Mouse (Mus musculus): ENCODE results near the gene Pde1c. TPM values are rescaled to one million over a fixed set of nuclear protein-coding genes. Genes with fewer than 3 reads are reported as not detected.

The Pde1c gene
- polyA plus RNA-seq, 1 experiment = 1.9 TPM

DNA sequence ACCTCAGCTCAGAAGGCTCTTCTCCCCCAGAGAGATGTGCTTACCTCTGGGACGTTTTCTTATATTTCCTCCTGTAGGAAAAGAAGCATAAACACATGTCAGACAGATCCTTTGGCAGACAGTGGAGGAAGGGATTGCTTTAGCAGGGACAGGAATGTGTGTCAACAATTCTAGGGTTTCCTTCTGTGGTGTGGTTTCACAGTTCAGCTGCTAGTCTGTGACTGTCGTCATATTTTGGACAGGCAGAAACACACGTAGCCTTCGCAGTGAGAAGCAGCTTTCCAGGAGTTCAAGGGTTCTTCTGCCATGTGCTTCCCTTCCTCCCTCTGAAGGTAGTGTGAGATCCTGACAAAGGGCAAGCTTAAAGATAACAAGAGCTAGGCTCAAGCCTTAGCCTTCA lies 223.8 kb downstream of the Pde1c start:
- Histone ChIP-seq H3K27ac (ENCODE audit: insufficient read depth, low read length) (no peak overlapping the region), H3K4me3 (ENCODE audit: insufficient read depth, low read length) (no peak overlapping the region), H3K4me1 (ENCODE audit: control insufficient read depth, insufficient read depth, low read length) (peaks cover 4% of the 10 kb centered on the region; the same call in 1 of the 2 replicates)
- TF ChIP-seq CTCF (IDR thresholded peaks at IDR 0.05; ENCODE audit: borderline replicate concordance, insufficient read depth, low read length) = no peak
- no peak for TF ChIP-seq POLR2A (IDR thresholded peaks at IDR 0.05; ENCODE audit: low read depth, low read length)

DNA sequence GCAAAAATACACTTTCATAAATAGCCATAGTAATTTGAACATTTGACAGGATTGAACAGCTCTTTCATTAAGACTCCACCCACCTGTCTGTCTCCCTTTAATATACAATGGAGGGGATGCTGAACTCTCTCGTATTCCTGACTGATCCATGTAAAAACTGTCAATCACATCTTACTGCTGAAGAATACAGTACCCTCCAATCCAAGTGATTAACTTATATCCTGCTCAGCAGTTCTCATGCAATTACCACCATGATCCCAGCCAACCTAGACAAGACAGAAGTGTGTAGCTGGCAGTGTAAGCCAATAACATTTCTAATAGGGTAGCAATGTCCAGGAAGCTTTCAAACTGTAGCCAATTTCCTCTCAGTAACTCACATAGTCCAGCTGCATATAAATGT lies 226.9 kb downstream of the Pde1c start:
- TF ChIP-seq POLR2A (IDR thresholded peaks at IDR 0.05; ENCODE audit: low read depth, low read length) = no peak
- TF ChIP-seq CTCF (IDR thresholded peaks at IDR 0.05; ENCODE audit: borderline replicate concordance, insufficient read depth, low read length) = no peak
- no peak overlapping the region for H3K4me3 ChIP-seq (ENCODE audit: insufficient read depth, low read length)
- no peak overlapping the region for H3K27ac ChIP-seq (ENCODE audit: insufficient read depth, low read length)
- peaks cover 4% of the 10 kb centered on the region; the same call in 1 of the 2 replicates for H3K4me1 ChIP-seq (ENCODE audit: control insufficient read depth, insufficient read depth, low read length)

DNA sequence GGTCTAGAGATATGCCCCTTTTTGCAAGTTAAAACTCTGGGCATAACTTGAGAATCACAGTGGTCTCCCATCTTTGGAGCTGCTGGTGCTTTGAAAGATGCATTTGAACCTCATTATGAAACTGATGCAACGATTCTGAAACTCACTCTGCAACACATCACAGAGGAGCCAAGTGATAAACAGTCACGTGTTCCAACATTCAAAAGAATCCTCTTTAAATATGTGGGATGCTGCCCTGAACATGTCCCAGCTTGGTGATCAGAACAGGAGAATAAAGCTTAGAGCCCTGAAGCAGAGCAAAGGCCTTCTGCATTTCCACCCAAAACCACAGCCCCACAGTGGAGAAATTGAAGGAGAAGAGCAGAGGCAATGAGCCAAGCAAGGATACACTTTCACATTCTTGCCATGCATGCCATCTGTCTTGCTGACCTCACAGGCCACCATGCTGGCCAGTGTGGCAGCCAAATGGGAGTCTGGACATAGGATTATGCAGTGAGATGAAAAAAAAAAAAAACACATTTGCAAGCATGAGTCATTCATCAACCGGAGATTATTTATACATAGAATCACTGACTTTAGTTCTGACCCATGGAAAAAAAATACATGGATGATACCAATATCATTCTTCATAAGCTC lies 233.0 kb downstream of the Pde1c start:
- Histone ChIP-seq H3K4me3 (ENCODE audit: insufficient read depth, low read length) (no peak overlapping the region), H3K4me1 (ENCODE audit: control insufficient read depth, insufficient read depth, low read length) (0 out of 2 replicates have a peak, but pooled peaks cover 3% of the 10 kb centered on the region), H3K27ac (ENCODE audit: insufficient read depth, low read length) (peak overlapping the region; percentile 94)
- TF ChIP-seq POLR2A (IDR thresholded peaks at IDR 0.05; ENCODE audit: low read depth, low read length) = no peak
- TF ChIP-seq CTCF (IDR thresholded peaks at IDR 0.05; ENCODE audit: borderline replicate concordance, insufficient read depth, low read length) = no peak

DNA sequence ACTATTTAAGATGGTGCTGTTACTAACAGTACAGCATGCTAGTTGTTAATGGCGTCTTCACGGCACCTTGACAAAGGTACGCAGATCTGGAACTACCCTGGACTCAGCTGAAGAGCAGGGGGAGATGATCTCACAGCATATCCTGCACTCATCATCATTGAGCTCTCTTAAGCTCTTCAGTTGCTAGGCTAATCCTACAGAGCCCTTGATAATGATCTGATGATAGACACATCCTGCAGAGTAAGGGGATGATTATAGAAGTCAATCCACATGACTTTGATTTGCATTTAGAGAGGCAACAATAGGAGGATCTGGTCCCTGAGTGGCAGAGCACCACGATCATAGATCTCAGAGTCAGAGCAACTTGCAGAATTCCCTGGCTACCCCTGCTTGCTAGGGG lies 236.8 kb downstream of the Pde1c start:
- H3K4me3 ChIP-seq (ENCODE audit: insufficient read depth, low read length) = no peak overlapping the region
- peaks cover 3% of the 10 kb centered on the region; the same call in 1 of the 2 replicates for H3K4me1 ChIP-seq (ENCODE audit: control insufficient read depth, insufficient read depth, low read length)
- no peak overlapping the region for H3K27ac ChIP-seq (ENCODE audit: insufficient read depth, low read length)
- no peak for TF ChIP-seq POLR2A (IDR thresholded peaks at IDR 0.05; ENCODE audit: low read depth, low read length)
- TF ChIP-seq CTCF (IDR thresholded peaks at IDR 0.05; ENCODE audit: borderline replicate concordance, insufficient read depth, low read length) = no peak

DNA sequence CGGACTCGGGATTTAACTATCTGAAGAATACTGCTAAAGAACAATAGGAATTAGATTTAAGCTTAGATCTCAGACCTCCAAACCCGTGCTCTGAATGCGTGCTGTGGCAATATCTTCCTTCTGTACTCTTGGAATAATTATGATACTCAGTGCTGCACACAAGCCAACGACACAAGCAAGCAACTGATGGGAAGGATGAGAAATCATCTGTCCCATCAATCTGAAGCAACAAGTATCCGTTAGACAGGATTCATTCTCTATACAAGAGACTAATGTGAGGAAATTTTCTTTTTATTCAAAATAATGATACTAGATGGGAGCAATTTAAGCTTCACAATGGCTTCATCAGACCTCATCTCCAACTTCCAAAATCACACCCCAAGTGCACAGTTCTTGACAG lies 237.5 kb downstream of the Pde1c start:
- H3K4me3 ChIP-seq (ENCODE audit: insufficient read depth, low read length) = no peak overlapping the region
- H3K27ac ChIP-seq (ENCODE audit: insufficient read depth, low read length) = no peak overlapping the region
- H3K4me1 ChIP-seq (ENCODE audit: control insufficient read depth, insufficient read depth, low read length) = peaks cover 3% of the 10 kb centered on the region; the same call in 1 of the 2 replicates
- TF ChIP-seq CTCF (IDR thresholded peaks at IDR 0.05; ENCODE audit: borderline replicate concordance, insufficient read depth, low read length) = no peak
- TF ChIP-seq POLR2A (IDR thresholded peaks at IDR 0.05; ENCODE audit: low read depth, low read length) = no peak

DNA sequence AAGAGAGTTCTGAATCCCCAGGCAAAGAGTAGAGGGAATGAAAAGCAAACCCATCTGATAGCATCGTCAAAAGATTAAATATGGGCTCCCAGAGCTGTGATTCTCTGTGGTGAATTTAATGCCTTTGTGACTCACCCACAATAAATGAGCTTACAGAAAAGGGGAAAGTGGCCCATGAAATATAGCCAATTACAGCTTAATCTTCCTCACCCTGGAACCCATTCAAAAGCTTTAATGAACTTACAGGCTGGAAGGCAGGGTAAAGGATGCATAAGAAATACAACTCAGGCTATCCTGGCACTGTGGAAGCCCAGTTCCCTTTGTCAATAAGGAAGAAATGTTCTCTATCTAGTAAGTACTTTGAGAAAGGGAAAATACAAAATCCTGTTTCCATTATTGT lies 240.8 kb downstream of the Pde1c start:
- Histone ChIP-seq H3K27ac (ENCODE audit: insufficient read depth, low read length) (peak overlapping the region; percentile 70; the same call in 1 of the 2 replicates), H3K4me3 (ENCODE audit: insufficient read depth, low read length) (no peak overlapping the region), H3K4me1 (ENCODE audit: control insufficient read depth, insufficient read depth, low read length) (no peaks in the 10 kb centered on the region; the same call in 1 of the 2 replicates)
- TF ChIP-seq POLR2A (IDR thresholded peaks at IDR 0.05; ENCODE audit: low read depth, low read length) (no peak), CTCF (IDR thresholded peaks at IDR 0.05; ENCODE audit: borderline replicate concordance, insufficient read depth, low read length) (no peak)

DNA sequence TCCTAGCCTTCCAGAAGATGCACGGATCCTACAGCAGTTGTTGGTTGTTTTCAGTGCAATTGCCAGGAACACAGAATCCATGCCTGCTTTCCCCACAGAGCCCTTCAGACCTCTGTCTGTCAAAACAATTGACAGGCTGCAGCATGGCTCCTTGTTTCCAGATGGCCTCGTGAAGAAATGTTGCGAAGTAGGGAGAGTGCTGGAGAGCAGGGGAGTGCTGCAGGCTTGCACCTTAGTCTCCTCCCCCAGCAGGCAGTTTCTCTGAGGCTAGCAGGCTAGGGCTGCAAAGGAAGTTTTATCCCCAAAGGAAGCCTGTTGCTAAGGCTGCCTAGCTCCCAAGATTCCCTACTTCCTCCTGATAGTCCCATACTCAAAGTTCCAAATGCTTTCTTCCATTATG lies 246.1 kb downstream of the Pde1c start:
- H3K27ac ChIP-seq (ENCODE audit: insufficient read depth, low read length) = peak overlapping the region; percentile 28; the same call in 1 of the 2 replicates
- H3K4me3 ChIP-seq (ENCODE audit: insufficient read depth, low read length) = no peak overlapping the region
- no peaks in the 10 kb centered on the region; the same call in 1 of the 2 replicates for H3K4me1 ChIP-seq (ENCODE audit: control insufficient read depth, insufficient read depth, low read length)
- no peak for TF ChIP-seq POLR2A (IDR thresholded peaks at IDR 0.05; ENCODE audit: low read depth, low read length)
- no peak for TF ChIP-seq CTCF (IDR thresholded peaks at IDR 0.05; ENCODE audit: borderline replicate concordance, insufficient read depth, low read length)

DNA sequence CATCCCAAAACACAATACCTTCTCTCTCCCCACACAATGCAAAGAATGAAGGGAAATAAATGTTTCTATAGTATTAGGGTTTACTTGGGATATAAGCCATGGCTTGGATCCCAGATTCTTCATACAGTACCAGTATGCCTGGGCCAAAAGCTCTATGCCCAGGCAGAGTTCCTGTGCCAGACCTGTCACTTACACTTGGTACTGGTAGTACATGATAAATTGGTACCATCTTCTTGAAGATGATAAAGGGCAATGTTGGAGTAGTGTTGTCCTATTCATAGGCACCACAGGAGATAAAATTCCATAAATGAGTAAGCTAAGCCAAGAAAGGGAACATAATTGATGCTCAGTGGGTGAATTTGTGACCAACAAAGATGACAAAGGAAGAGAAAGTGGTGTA lies 258.6 kb downstream of the Pde1c start:
- no peak for TF ChIP-seq CTCF (IDR thresholded peaks at IDR 0.05; ENCODE audit: borderline replicate concordance, insufficient read depth, low read length)
- TF ChIP-seq POLR2A (IDR thresholded peaks at IDR 0.05; ENCODE audit: low read depth, low read length) = no peak
- H3K4me1 ChIP-seq (ENCODE audit: control insufficient read depth, insufficient read depth, low read length) = no peaks in the 10 kb centered on the region
- H3K27ac ChIP-seq (ENCODE audit: insufficient read depth, low read length) = no peak overlapping the region
- no peak overlapping the region for H3K4me3 ChIP-seq (ENCODE audit: insufficient read depth, low read length)

DNA sequence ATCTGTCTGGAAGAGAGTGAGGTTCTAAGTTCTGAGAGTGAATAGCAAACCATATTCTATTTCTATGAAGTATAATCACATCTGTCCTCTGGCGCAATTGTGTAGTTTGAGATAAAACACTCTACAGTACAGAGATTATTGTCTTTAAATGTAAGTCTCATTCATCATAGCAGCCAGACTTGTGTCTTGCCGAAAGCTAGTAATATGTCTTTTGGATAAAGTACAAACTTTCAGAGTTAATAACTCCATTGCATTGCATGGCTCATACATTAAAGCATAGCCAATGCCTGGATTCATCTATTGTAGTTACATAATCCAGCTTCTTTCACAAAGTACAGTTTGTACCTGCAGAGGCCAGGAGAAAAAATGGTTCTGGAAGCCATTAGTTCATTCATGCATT lies 262.8 kb downstream of the Pde1c start:
- Histone ChIP-seq H3K27ac (ENCODE audit: insufficient read depth, low read length) (no peak overlapping the region), H3K4me3 (ENCODE audit: insufficient read depth, low read length) (no peak overlapping the region), H3K4me1 (ENCODE audit: control insufficient read depth, insufficient read depth, low read length) (no peaks in the 10 kb centered on the region)
- TF ChIP-seq POLR2A (IDR thresholded peaks at IDR 0.05; ENCODE audit: low read depth, low read length) (no peak), CTCF (IDR thresholded peaks at IDR 0.05; ENCODE audit: borderline replicate concordance, insufficient read depth, low read length) (no peak)

DNA sequence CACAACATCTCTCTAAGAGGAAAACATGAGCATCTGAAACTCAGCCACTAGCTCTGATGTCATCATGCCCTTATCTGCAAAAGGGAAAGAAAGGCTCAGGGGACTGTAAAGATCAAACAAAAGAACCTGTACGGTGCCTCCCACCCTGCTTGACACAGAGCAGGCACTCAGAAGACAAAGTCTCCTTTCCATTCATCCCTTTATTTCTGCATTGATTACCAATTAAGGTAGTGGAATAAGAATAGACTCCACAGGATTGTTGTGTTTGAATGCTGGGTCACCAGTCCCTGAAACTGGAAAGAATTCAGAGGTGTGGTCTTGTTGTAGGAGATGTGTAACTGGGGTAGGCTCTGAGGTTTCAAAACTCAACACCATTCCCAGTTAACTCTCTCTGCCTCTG lies 276.7 kb downstream of the Pde1c start:
- H3K4me3 ChIP-seq (ENCODE audit: insufficient read depth, low read length) = no peak overlapping the region
- H3K27ac ChIP-seq (ENCODE audit: insufficient read depth, low read length) = no peak overlapping the region
- no peaks in the 10 kb centered on the region for H3K4me1 ChIP-seq (ENCODE audit: control insufficient read depth, insufficient read depth, low read length)
- TF ChIP-seq POLR2A (IDR thresholded peaks at IDR 0.05; ENCODE audit: low read depth, low read length) (no peak), CTCF (IDR thresholded peaks at IDR 0.05; ENCODE audit: borderline replicate concordance, insufficient read depth, low read length) (no peak)

Data from embryonic fibroblast, embryonic 13.5 days (primary cell).